Mouse (Mus musculus): ENCODE results near the gene Ap1ar. TPM values are rescaled to one million over a fixed set of nuclear protein-coding genes. Genes with fewer than 3 reads are reported as not detected.

Gene Ap1ar
- total RNA-seq, 2 experiments from 2014 or later: 22.2 to 25.1 TPM

- intact Hi-C loops (cut with DNase I): loop anchor here (5.0 kb wide), 1 partner anchor 36 kb away; the partner anchor contains the start of gene Fam241a
- Histone ChIP-seq H3K4me3 (no peak overlapping the region), H3K27ac (no peak overlapping the region)
- no peak for DNase-seq
- TF ChIP-seq CTCF (IDR thresholded peaks at IDR 0.05): no peak
These were observed 24.0 kb upstream of the Ap1ar start for GRCm38 (mm10) chr3:127861340-127861739.

- TF ChIP-seq CTCF (IDR thresholded peaks at IDR 0.05): peak; percentile 90
- H3K4me3 ChIP-seq: peak overlapping the region; percentile 39
- DNase-seq: peak; percentile 71
- no peak overlapping the region for H3K27ac ChIP-seq
- intact Hi-C loops (cut with DNase I): loop anchor here (1.0 kb wide), 1 partner anchor 96 kb away; no protein-coding TSS in a partner anchor
These were observed 16.3 kb upstream of the Ap1ar start for GRCm38 (mm10) chr3:127853431-127854206.

- no peak for TF ChIP-seq CTCF (IDR thresholded peaks at IDR 0.05)
- Histone ChIP-seq H3K4me3 (no peak overlapping the region), H3K27ac (no peak overlapping the region)
- DNase-seq: no peak
- intact Hi-C loops (cut with DNase I): loop anchor here (1.0 kb wide), 1 partner anchor 97 kb away; no protein-coding TSS in a partner anchor
These were observed 15.4 kb upstream of the Ap1ar start for GRCm38 (mm10) chr3:127852722-127853121.

GRCm38 (mm10) chr3:127850776-127851646 lies 13.7 kb upstream of the Ap1ar start:
- H3K4me3 ChIP-seq: no peak overlapping the region
- no peak for TF ChIP-seq CTCF (IDR thresholded peaks at IDR 0.05)
- no peak overlapping the region for H3K27ac ChIP-seq
- DNase-seq: no peak
- intact Hi-C loops (cut with DNase I): no loop called here

GRCm38 (mm10) chr3:127849922-127850321 lies 12.6 kb upstream of the Ap1ar start:
- no peak overlapping the region for H3K27ac ChIP-seq
- DNase-seq: no peak
- H3K4me3 ChIP-seq: no peak overlapping the region
- intact Hi-C loops (cut with DNase I): no loop called here
- no peak for TF ChIP-seq CTCF (IDR thresholded peaks at IDR 0.05)

GRCm38 (mm10) chr3:127848088-127848808 lies 10.9 kb upstream of the Ap1ar start:
- H3K27ac ChIP-seq: no peak overlapping the region
- TF ChIP-seq CTCF (IDR thresholded peaks at IDR 0.05): no peak
- intact Hi-C loops (cut with DNase I): no loop called here
- no peak for DNase-seq
- H3K4me3 ChIP-seq: no peak overlapping the region

GRCm38 (mm10) chr3:127843941-127844327 lies 6.6 kb upstream of the Ap1ar start:
- H3K4me3 ChIP-seq: no peak overlapping the region
- TF ChIP-seq CTCF (IDR thresholded peaks at IDR 0.05): no peak
- DNase-seq: no peak
- intact Hi-C loops (cut with DNase I): no loop called here
- H3K27ac ChIP-seq: no peak overlapping the region

GRCm38 (mm10) chr3:127843324-127843940 lies 6.1 kb upstream of the Ap1ar start:
- intact Hi-C loops (cut with DNase I): no loop called here
- no peak for TF ChIP-seq CTCF (IDR thresholded peaks at IDR 0.05)
- DNase-seq: no peak
- no peak overlapping the region for H3K27ac ChIP-seq
- H3K4me3 ChIP-seq: no peak overlapping the region

- DNase-seq: no peak
- intact Hi-C loops (cut with DNase I): no loop called here
- Histone ChIP-seq H3K27ac (no peak overlapping the region), H3K4me3 (no peak overlapping the region)
- TF ChIP-seq CTCF (IDR thresholded peaks at IDR 0.05): no peak
These were observed 4.6 kb upstream of the Ap1ar start for GRCm38 (mm10) chr3:127841926-127842325.

GRCm38 (mm10) chr3:127837972-127838644 lies 785 bp upstream of the Ap1ar start:
- DNase-seq: no peak
- intact Hi-C loops (cut with DNase I): loop anchor here (5.0 to 10.0 kb wide), 3 partner anchors 46 to 283 kb away; partner anchors contain the start of genes Fam241a, Larp7 and Zgrf1
- Histone ChIP-seq H3K27ac (peak overlapping the region; percentile 90), H3K4me3 (peak overlapping the region; percentile 93)
- no peak for TF ChIP-seq CTCF (IDR thresholded peaks at IDR 0.05)

GRCm38 (mm10) chr3:127836798-127837153 lies 547 bp downstream of the Ap1ar start:
- TF ChIP-seq CTCF (IDR thresholded peaks at IDR 0.05): no peak
- peak overlapping the region; percentile 90 for H3K27ac ChIP-seq
- intact Hi-C loops (cut with DNase I): loop anchor here (5.0 to 10.0 kb wide), 3 partner anchors 44 to 282 kb away; partner anchors contain the start of genes Fam241a, Larp7 and Zgrf1

More at GRCm38 (mm10) chr3:127836798-127837153, 547 bp downstream of the Ap1ar start:
- H3K4me3 ChIP-seq: peak overlapping the region; percentile 93
- DNase-seq: no peak
